Mouse (Mus musculus) embryonic facial prominence, embryonic 11.5 days (tissue): ENCODE results near the gene Ykt6. TPM values are rescaled to one million over a fixed set of nuclear protein-coding genes. Genes with fewer than 3 reads are reported as not detected.

ENCODE experiments used
- ATAC-seq: fragments of 200-750 bp; cut with Nextera tagmentation; replicated peaks from 2 replicates; pipeline ENCODE4 v1.8.0; 2017; ENCODE audit warnings: low read depth; ENCODE audit not compliant: insufficient number of reproducible peaks, low FRiP score, low TSS enrichment
- DNase-seq: peaks from one replicate; pipeline ENCODE4 v3.0.0-alpha.2; 2015; ENCODE audit warnings: low spot score
- H3K27ac ChIP-seq: fragments of 300-500 bp; sonication (generic); replicated peaks from 2 replicates; pipeline ENCODE4 v1.5.1; 2014; ENCODE audit warnings: mild to moderate bottlenecking, low read depth, low read length, control low read depth
- H3K27me3 ChIP-seq: fragments of 300-500 bp; sonication (generic); 2 replicates; pipeline ENCODE4 v1.6.1; 2014; ENCODE audit warnings: mild to moderate bottlenecking, low read length, moderate library complexity, mixed read lengths; ENCODE audit not compliant: control insufficient read depth, insufficient read depth
- H3K36me3 ChIP-seq: fragments of 300-500 bp; sonication (generic); replicated peaks from 2 replicates; pipeline ENCODE4 v1.6.1; 2014; ENCODE audit warnings: low read depth, mild to moderate bottlenecking, low read length, moderate library complexity, mixed read lengths; ENCODE audit not compliant: control insufficient read depth, insufficient read depth
- H3K4me1 ChIP-seq: fragments of 300-500 bp; sonication (generic); 2 replicates; pipeline ENCODE4 v1.6.1; 2014; ENCODE audit warnings: low read length, mixed read lengths; ENCODE audit not compliant: control insufficient read depth, insufficient read depth
- H3K4me2 ChIP-seq: fragments of 300-500 bp; sonication (generic); 2 replicates; pipeline ENCODE4 v1.6.1; 2014; ENCODE audit warnings: low read depth, mild to moderate bottlenecking, control low read depth, low read length, moderate library complexity
- H3K4me3 ChIP-seq: fragments of 300-500 bp; sonication (generic); 2 replicates; pipeline ENCODE4 v1.5.1; 2014; ENCODE audit warnings: low read depth, low read length, control low read depth
- H3K9ac ChIP-seq: fragments of 300-500 bp; sonication (generic); replicated peaks from 2 replicates; pipeline ENCODE4 v1.6.1; 2014; ENCODE audit warnings: mild to moderate bottlenecking, control low read depth, low read length
- H3K9me3 ChIP-seq: fragments of 300-500 bp; sonication (generic); replicated peaks from 2 replicates; pipeline ENCODE4 v1.6.1; 2016; ENCODE audit warnings: mild to moderate bottlenecking, low read length, inconsistent platforms, mixed read lengths; ENCODE audit not compliant: control insufficient read depth
- whole genome bisulfite sequencing: fragments of 180-500 bp; shearing (Covaris S2); extraction: QIAGEN DNeasy Blood & Tissue Kit; methylation state at CpG from one replicate; pipeline ENCODE4 v1.1.7; 2014; 5-methylcytosine and 5-hydroxymethylcytosine counted together
- polyA plus RNA-seq: library from polyadenylated mRNA; unstranded; fragments of >200 nt; fragmentation: Nextera tagmentation; extraction: Ambion mirVana; gene quantifications from 2 replicates; pipeline ENCODE4 v1.2.1, GENCODE M21; 2014

Ykt6 gene
- polyA plus RNA-seq, 1 experiment from 2014 or later, result 30.1 TPM

DNA sequence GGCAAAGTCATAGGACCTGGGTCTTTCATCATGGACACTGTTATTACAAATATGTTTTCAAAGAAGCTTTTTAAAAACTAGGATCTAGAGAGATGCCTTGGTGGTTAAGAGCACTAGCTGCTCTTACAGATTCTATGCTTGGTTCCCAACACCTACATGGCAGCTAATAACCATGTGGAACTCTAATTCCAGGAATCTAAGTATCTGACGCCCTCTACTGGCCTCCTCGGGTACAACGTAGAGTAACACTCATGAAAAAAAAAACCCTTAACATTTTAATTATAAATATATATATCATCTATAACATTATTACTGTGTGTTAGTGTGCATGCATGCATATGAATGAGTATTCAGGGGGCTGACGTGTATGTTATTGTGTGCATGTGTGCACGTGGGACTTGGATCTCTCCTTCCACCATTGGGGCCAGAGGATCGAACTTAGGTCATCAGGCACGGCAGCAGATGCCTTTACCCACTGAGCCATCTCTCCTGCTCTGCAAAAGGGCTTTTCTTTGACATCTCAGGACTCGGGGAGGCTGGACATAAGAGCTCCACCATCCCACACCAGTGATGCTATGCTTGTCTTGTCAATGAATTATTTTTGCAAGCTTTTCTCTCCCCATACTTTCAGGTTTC is 2.2 kb upstream of the Ykt6 start:
- no peaks in the 10 kb centered on the region for H3K36me3 ChIP-seq
- no peak overlapping the region for H3K4me3 ChIP-seq
- no peak overlapping the region for H3K4me2 ChIP-seq
- no peaks in the 10 kb centered on the region for H3K9me3 ChIP-seq
- DNase-seq (peak; percentile 66), ATAC-seq (no peak)
- 29% methylated on average over 8 of the region's 8 CpGs for WGBS
- H3K27me3 ChIP-seq, result no peaks in the 10 kb centered on the region
- peaks cover 7% of the 10 kb centered on the region for H3K4me1 ChIP-seq
- no peak overlapping the region for H3K27ac ChIP-seq
- H3K9ac ChIP-seq, result no peak overlapping the region

DNA sequence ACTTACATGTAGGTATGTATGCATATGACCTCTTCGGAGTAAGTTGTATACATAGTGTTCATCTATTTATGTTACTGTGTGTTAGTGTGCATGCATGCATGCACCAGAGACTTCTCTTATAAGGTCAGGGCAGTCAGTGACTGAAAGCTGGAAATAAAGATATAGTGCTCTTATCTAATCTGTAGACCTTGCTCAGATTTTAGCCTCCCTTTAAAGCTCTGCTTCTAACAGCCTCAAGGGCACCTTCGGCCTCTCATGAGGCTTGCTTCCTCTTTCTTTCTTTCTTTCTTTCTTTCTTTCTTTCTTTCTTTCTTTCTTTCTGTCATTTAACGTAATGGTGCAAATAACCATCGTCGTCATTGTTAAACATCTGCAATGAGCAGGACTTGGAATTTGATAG is 1.1 kb upstream of the Ykt6 start:
- H3K4me3 ChIP-seq, result no peak overlapping the region
- no peaks in the 10 kb centered on the region; the same call in 1 of the 2 replicates for H3K36me3 ChIP-seq
- no peaks in the 10 kb centered on the region for H3K9me3 ChIP-seq
- ATAC-seq (no peak), DNase-seq (no peak)
- no peak overlapping the region for H3K4me2 ChIP-seq
- no peaks in the 10 kb centered on the region for H3K27me3 ChIP-seq
- no peak overlapping the region for H3K9ac ChIP-seq
- no peaks in the 10 kb centered on the region for H3K4me1 ChIP-seq
- 75% methylated on average over 5 of the region's 5 CpGs for WGBS
- H3K27ac ChIP-seq, result no peak overlapping the region

DNA sequence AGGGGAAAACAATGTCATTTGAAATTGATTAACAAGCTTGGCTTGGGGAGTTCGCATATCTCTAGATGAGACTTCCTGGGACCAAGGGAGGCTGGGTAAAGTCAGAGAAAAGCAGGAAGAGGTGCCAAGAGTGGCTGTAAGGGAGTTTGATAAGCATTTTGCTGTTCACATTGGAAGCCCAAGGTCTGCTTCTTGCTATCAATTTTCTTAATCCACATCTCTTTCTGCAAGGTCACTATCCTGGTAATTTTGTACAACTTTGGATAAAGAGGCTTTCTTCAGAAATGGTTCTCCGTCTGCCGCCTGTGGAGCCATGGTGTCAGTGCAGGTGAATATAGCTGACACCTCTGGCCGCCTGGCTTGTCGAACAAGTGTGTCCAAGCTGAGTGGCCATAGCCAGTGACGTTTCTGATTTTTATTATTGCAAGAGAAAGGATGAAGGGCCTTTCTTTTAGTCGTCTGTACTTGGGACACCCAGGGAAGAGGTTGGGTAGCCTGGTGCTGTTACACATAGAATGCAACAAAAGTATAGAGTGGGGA is 458 bp upstream of the Ykt6 start:
- 9% methylated on average over 7 of the region's 7 CpGs for WGBS
- DNase-seq, result peak; percentile 68

DNA sequence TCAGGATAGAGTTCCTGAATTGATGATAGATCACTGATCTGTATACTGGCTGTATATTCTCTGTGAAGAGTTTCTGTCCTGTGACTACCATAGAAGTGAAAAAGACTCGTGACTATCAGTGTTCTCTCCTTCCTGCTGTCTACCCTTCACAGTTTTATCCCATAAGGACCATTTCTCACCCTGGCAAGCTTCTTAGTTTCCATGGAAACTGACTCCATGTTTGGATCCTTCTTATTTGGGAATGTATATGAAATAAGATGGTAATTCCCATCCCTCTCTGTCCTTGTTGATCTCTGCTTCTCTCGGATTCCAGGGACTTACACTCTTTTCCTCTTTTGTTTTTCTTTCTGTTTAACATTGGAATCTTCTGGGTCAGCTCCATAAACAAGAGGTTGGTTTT is 4.6 kb downstream of the Ykt6 start:
- H3K4me3 ChIP-seq, result no peak overlapping the region
- H3K27me3 ChIP-seq, result no peaks in the 10 kb centered on the region
- peaks cover 10% of the 10 kb centered on the region for H3K36me3 ChIP-seq
- no peak for ATAC-seq
- H3K9ac ChIP-seq, result no peak overlapping the region
- no peak for DNase-seq
- no peaks in the 10 kb centered on the region for H3K4me1 ChIP-seq
- 77% methylated on average over 2 of the region's 2 CpGs for WGBS
- H3K9me3 ChIP-seq, result no peaks in the 10 kb centered on the region
- H3K27ac ChIP-seq, result no peak overlapping the region
- no peak overlapping the region for H3K4me2 ChIP-seq

More for the DNA sequence above, 458 bp upstream of the Ykt6 start:
- Histone ChIP-seq H3K27ac (0 out of 2 replicates have a peak overlapping the region, but pooled peaks have one; percentile 22), H3K4me3 (peak overlapping the region; percentile 75), H3K36me3 (peaks cover under 1% of the 10 kb centered on the region; the same call in 1 of the 2 replicates), H3K9me3 (no peaks in the 10 kb centered on the region), H3K9ac (peak overlapping the region; percentile 86), H3K4me1 (no peaks in the 10 kb centered on the region), H3K4me2 (peak overlapping the region; percentile 42), H3K27me3 (no peaks in the 10 kb centered on the region)
- peak; percentile 71 for ATAC-seq

DNA sequence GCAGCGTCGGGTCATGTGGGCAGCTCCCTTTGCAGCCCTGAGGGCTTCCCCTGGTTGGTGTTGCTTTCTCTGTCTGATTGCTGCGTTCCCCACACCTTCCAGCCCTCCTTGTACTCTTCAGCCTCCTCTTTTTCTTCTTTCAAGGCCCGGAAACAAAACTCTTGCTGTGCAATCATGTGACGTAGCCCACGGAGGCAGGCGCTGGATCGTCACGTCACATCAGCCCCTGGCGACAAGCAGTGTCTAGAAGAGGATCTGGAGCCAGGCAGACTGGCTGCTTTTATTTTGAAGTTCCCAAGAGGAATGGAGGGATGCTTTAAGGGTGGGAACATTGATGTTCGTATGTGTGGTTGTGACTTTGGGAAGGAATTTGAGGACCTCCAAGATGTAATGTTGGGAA is 10.4 kb downstream of the Ykt6 start:
- Histone ChIP-seq H3K4me2 (no peak overlapping the region), H3K9me3 (no peaks in the 10 kb centered on the region), H3K9ac (no peak overlapping the region), H3K27me3 (no peaks in the 10 kb centered on the region), H3K4me3 (no peak overlapping the region), H3K36me3 (peaks cover 7% of the 10 kb centered on the region), H3K4me1 (no peaks in the 10 kb centered on the region; the same call in 1 of the 2 replicates), H3K27ac (no peak overlapping the region)
- DNase-seq (no peak), ATAC-seq (no peak)
- 77% methylated on average over 11 of the region's 11 CpGs for WGBS

DNA sequence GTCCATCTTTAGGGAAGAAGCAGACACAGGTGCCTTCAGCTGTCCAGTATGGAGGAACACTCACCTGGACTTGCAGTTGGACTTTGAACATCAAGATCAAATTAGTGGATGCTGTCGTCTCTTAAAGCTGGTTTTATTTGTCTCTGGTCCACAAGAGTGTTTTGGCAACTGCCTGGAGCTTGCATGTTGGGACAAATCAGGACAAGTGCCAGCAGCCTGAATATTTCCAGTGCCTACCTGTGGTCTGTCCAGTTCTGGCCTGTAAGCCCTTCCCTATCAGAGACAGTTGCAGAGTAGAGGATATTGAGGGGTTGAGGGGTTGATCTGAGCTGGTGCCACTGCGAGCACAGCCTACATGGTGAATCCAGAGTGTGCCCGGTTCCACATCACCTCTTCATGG is 11.3 kb downstream of the Ykt6 start:
- Histone ChIP-seq H3K4me1 (no peaks in the 10 kb centered on the region; the same call in none of the 2 replicates), H3K9ac (no peak overlapping the region), H3K9me3 (no peaks in the 10 kb centered on the region), H3K27ac (no peak overlapping the region), H3K4me3 (no peak overlapping the region), H3K36me3 (peaks cover 7% of the 10 kb centered on the region), H3K27me3 (no peaks in the 10 kb centered on the region), H3K4me2 (no peak overlapping the region)
- 90% methylated on average over 3 of the region's 3 CpGs for WGBS
- DNase-seq (no peak), ATAC-seq (no peak)

DNA sequence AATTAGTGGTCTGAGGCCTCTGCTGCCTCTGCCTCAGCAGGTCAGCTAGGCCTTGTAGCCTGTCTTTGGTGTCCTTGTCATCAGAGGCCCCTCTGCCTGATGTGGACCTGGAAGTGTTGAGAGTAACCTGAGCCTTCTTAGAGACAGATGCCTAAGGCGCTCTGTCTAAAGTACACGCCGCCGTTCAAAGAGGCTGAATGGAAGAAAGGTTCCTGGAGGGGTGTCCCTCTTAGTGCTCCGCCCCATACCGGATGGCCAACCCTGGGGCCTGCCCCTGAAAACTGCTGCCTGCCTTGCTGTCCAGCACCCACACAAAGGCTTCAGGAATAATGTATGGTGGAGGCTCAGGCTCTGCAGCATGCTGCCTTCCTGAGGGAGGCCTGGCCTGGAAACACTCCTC is 12.7 kb downstream of the Ykt6 start:
- Histone ChIP-seq H3K9me3 (no peaks in the 10 kb centered on the region), H3K4me1 (no peaks in the 10 kb centered on the region; the same call in none of the 2 replicates), H3K27ac (peak overlapping the region; percentile 8; the same call in 1 of the 2 replicates), H3K36me3 (peaks cover 3% of the 10 kb centered on the region), H3K4me3 (no peak overlapping the region), H3K4me2 (no peak overlapping the region), H3K27me3 (no peaks in the 10 kb centered on the region), H3K9ac (no peak overlapping the region)
- 44% methylated on average over 6 of the region's 6 CpGs for WGBS
- ATAC-seq (0 out of 2 replicates have a peak, but pooled peaks have one; percentile 21), DNase-seq (peak; percentile 38)

DNA sequence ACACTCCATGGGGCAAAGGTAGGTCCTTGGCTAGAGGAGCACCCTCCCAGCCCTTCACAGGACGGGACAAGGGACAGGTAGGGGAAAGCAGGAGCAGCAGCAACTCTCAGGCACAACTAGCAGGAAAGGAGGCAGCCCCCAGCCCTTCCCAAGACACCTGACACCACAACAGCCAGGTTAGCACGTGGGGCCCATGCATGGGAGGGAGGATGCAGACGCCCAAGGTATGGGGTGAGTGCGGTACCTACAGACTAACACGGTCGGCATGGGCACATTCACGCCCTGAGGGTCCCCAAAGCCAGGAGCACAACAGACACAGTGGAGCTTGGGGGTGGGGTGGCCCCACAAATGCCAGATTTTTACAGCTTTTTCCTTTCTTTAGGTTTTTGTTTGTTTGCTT is 15.7 kb downstream of the Ykt6 start:
- no peaks in the 10 kb centered on the region; the same call in none of the 2 replicates for H3K4me1 ChIP-seq
- H3K4me3 ChIP-seq, result no peak overlapping the region

More for the DNA sequence above, 15.7 kb downstream of the Ykt6 start:
- H3K4me2 ChIP-seq, result no peak overlapping the region
- H3K27ac ChIP-seq, result no peak overlapping the region
- no peaks in the 10 kb centered on the region for H3K27me3 ChIP-seq
- WGBS, result 41% methylated on average over 7 of the region's 7 CpGs
- DNase-seq (peak; percentile 38), ATAC-seq (no peak)
- no peak overlapping the region for H3K9ac ChIP-seq
- H3K9me3 ChIP-seq, result no peaks in the 10 kb centered on the region
- H3K36me3 ChIP-seq, result no peaks in the 10 kb centered on the region; the same call in 1 of the 2 replicates
